Mouse (Mus musculus) hindbrain, embryonic 14.5 days (tissue): ENCODE measurements around the gene Rgs3. TPM values are rescaled to one million over a fixed set of nuclear protein-coding genes. Genes with fewer than 3 reads are reported as not detected.

Experiments
- ATAC-seq: fragments of 200-750 bp; cut with Nextera tagmentation; 2 replicates; pipeline ENCODE4 v1.8.0; 2017; ENCODE audit warnings: moderate number of reproducible peaks, mild to moderate bottlenecking, moderate TSS enrichment, moderate library complexity; ENCODE audit not compliant: low FRiP score
- DNase-seq: peaks from one replicate; pipeline ENCODE4 v3.0.0-alpha.2; 2015; ENCODE audit warnings: low spot score
- H3K27ac ChIP-seq: fragments of 300-500 bp; sonication (generic); 2 replicates; pipeline ENCODE4 v1.5.1; 2014; ENCODE audit warnings: mild to moderate bottlenecking, moderate library complexity
- H3K27me3 ChIP-seq: fragments of 300-500 bp; sonication (generic); 2 replicates; pipeline ENCODE4 v1.6.1; 2014; ENCODE audit warnings: mild to moderate bottlenecking, low read length, mixed read lengths; ENCODE audit not compliant: control insufficient read depth, insufficient read depth
- H3K36me3 ChIP-seq: fragments of 300-500 bp; sonication (generic); replicated peaks from 2 replicates; pipeline ENCODE4 v1.6.1; 2014; ENCODE audit not compliant: control insufficient read depth, insufficient read depth
- H3K4me1 ChIP-seq: fragments of 300-500 bp; sonication (generic); replicated peaks from 2 replicates; pipeline ENCODE4 v1.6.1; 2014; ENCODE audit warnings: antibody characterized with exemption, low read length, mixed read lengths; ENCODE audit not compliant: control insufficient read depth, insufficient read depth
- H3K4me2 ChIP-seq: fragments of 300-500 bp; sonication (generic); replicated peaks from 2 replicates; pipeline ENCODE4 v1.6.1; 2014; ENCODE audit warnings: mild to moderate bottlenecking, moderate library complexity
- H3K4me3 ChIP-seq: fragments of 300-500 bp; sonication (generic); replicated peaks from 2 replicates; pipeline ENCODE4 v1.5.1; 2014; ENCODE audit warnings: mild to moderate bottlenecking, low read length
- H3K9ac ChIP-seq: fragments of 300-500 bp; sonication (generic); 2 replicates; pipeline ENCODE4 v1.6.1; 2014
- H3K9me3 ChIP-seq: fragments of 300-500 bp; sonication (generic); 2 replicates; pipeline ENCODE4 v1.6.1; 2016; ENCODE audit warnings: low read length; ENCODE audit not compliant: control insufficient read depth
- WGBS: fragments of 180-500 bp; shearing (Covaris S2); extraction: QIAGEN DNeasy Blood & Tissue Kit; methylation state at CpG from one replicate; pipeline ENCODE4 v1.1.7; 2014; 5-methylcytosine and 5-hydroxymethylcytosine counted together
- polyA plus RNA-seq: library from polyadenylated mRNA; unstranded; fragments of >200 nt; fragmentation: Nextera tagmentation; extraction: Ambion mirVana; gene quantifications from 2 replicates; pipeline ENCODE4 v1.2.1, GENCODE M21; 2014

Rgs3 gene
- polyA plus RNA-seq, 1 experiment from 2014 or later: 42.9 TPM

DNA sequence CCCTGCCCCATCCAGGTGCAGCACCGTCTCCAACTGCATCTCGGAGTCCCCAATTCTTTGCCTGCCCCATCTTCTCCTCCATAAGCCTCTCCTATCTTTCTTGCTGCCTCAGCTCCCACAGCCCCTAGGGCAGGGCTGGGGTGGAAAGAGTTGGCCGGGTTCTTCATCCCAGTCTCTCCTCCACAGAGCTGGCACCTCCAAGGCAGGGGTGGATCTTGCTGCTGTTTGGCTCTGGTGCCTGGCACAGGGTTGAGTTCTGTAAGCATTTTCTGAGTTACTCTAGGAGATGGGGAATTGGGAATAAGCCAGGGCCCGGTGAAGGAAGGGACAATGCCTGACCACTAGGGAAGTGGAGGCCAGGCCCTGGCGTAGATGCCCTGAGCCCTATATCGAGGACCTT lies 123.5 kb downstream of the Rgs3 start:
- 87% methylated on average over 6 of the region's 6 CpGs for WGBS
- H3K27me3 ChIP-seq: no peaks in the 10 kb centered on the region
- ATAC-seq: no peak
- no peaks in the 10 kb centered on the region for H3K9me3 ChIP-seq
- no peak overlapping the region for H3K4me2 ChIP-seq
- no peak overlapping the region for H3K4me3 ChIP-seq
- peaks cover 17% of the 10 kb centered on the region; the same call in 1 of the 2 replicates for H3K4me1 ChIP-seq
- H3K36me3 ChIP-seq: 0 out of 2 replicates have a peak, but pooled peaks cover 2% of the 10 kb centered on the region
- H3K27ac ChIP-seq: no peak overlapping the region
- no peak for DNase-seq
- H3K9ac ChIP-seq: no peak overlapping the region

DNA sequence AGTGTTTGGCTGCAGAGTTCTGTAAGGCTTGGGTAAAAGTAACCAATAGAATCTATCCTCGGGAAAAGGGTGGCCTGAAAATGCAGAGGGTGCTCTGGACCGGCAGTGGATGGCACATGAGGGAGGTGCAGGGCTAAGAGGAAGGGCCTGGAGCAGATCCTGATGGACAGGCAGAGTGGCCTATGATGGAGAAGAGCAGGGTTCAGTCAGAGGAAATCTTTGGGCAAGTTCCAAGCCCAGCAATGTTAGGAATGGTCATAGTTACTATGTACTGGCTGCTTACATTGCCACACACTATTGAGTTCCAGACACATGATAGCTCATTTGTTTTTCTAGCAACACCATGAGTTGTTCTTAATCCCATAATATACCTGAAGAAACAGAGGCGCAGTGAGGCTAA lies 124.7 kb downstream of the Rgs3 start:
- 82% methylated on average over 3 of the region's 3 CpGs for WGBS
- H3K4me1 ChIP-seq: peaks cover 10% of the 10 kb centered on the region; the same call in 1 of the 2 replicates

DNA sequence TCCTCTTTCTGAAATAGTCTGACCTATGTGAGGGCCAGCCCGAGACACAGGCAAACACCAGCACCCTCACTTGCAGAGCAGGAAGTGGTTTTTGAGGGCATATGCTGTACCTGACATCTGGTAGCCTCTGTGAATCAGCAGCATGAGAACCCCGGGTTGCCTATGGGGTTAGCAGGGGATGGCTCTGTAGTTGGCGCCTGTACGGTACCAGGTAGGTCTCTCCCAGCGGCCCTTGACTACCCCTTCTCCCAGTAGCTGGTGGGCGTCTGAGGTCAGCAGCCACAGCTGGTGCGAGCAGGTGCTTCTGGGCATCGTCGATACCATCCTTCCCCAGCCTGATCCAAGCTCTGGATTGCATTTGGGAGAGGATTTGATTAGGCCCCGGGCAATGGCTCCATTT lies 125.6 kb downstream of the Rgs3 start:
- H3K9ac ChIP-seq: no peak overlapping the region
- ATAC-seq (no peak), DNase-seq (no peak)
- no peaks in the 10 kb centered on the region for H3K27me3 ChIP-seq
- 76% methylated on average over 10 of the region's 10 CpGs for WGBS
- peaks cover 6% of the 10 kb centered on the region; the same call in 1 of the 2 replicates for H3K36me3 ChIP-seq
- H3K4me3 ChIP-seq: no peak overlapping the region
- H3K27ac ChIP-seq: no peak overlapping the region
- peaks cover 10% of the 10 kb centered on the region; the same call in 1 of the 2 replicates for H3K4me1 ChIP-seq
- no peak overlapping the region for H3K4me2 ChIP-seq
- H3K9me3 ChIP-seq: no peaks in the 10 kb centered on the region

More for the DNA sequence above, 124.7 kb downstream of the Rgs3 start:
- Histone ChIP-seq H3K9me3 (no peaks in the 10 kb centered on the region), H3K4me3 (no peak overlapping the region), H3K4me2 (no peak overlapping the region), H3K27me3 (no peaks in the 10 kb centered on the region), H3K9ac (no peak overlapping the region), H3K36me3 (0 out of 2 replicates have a peak, but pooled peaks cover 6% of the 10 kb centered on the region), H3K27ac (no peak overlapping the region)
- DNase-seq (no peak), ATAC-seq (no peak)

DNA sequence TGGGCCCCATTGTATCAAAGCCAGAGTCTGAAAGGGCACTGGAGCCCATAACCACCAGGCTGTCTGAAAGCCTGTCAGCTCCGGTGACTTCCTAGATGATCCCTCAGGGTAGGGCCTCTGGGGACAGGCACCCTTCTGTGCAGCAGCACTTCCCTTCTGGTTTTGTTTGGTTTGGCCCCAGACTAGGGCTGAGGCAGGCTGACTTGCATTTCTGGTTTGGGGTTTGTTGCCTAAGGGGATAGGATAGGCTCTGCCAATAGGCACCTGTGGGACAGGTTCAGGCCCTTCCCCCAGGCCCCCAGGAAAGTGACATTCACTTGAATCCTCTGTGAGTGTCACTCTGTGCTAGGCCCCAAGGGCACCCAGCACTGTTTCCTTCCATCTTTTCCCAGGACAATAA lies 127.1 kb downstream of the Rgs3 start:
- Histone ChIP-seq H3K9me3 (no peaks in the 10 kb centered on the region), H3K4me2 (no peak overlapping the region), H3K27me3 (no peaks in the 10 kb centered on the region), H3K4me1 (peaks cover 10% of the 10 kb centered on the region; the same call in 1 of the 2 replicates), H3K36me3 (peaks cover 21% of the 10 kb centered on the region), H3K27ac (no peak overlapping the region), H3K4me3 (no peak overlapping the region), H3K9ac (no peak overlapping the region)
- 30% methylated on average over 1 of the region's 1 CpGs for WGBS
- DNase-seq (no peak), ATAC-seq (no peak)

DNA sequence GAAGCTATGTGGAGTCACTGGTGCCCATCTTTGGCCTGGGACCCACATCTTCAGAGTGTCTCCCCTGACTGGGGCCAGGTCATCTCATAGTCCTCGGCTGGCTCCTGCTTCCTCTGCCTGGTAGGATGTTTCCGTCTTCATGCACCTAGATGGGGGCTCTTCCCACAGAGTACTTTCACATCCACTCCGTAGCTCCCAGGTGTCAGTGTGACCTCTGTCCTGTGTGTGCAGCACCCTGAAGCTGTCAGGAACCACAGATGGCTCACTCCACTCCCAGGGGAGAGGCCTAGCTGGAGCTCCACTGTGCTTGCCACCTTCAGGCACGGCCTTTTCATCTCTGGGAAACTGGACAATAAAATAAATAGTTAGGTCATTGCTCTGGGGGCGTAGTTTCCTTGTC lies 128.5 kb downstream of the Rgs3 start:
- ATAC-seq (no peak), DNase-seq (no peak)
- peaks cover 34% of the 10 kb centered on the region for H3K36me3 ChIP-seq
- no peaks in the 10 kb centered on the region for H3K9me3 ChIP-seq
- no peak overlapping the region for H3K9ac ChIP-seq
- H3K27me3 ChIP-seq: no peaks in the 10 kb centered on the region
- peaks cover 10% of the 10 kb centered on the region; the same call in 1 of the 2 replicates for H3K4me1 ChIP-seq
- no peak overlapping the region for H3K4me2 ChIP-seq
- WGBS: 72% methylated on average over 5 of the region's 5 CpGs
- no peak overlapping the region for H3K27ac ChIP-seq
- H3K4me3 ChIP-seq: no peak overlapping the region

DNA sequence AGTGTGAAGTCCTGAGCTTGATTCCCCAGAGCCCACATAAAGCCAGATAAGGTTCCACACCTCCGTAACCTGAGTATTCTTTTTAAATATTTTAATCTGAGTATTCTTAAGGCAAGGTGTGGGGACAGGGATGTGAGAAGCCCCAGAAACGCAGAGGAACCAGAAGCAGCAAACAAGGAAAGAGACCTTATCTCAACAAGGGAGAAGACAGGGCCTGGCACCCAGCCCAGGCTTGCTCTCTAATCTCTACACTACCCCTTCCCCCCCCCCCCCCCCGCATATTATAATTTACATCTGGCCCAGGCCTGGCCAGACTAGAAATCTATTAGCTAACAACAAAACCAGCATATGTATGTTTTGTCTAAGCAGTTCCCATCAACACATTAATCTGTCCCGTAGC lies 131.3 kb downstream of the Rgs3 start:
- Histone ChIP-seq H3K4me3 (no peak overlapping the region), H3K36me3 (peaks cover 40% of the 10 kb centered on the region), H3K4me2 (no peak overlapping the region), H3K4me1 (no peaks in the 10 kb centered on the region), H3K9ac (no peak overlapping the region), H3K9me3 (no peaks in the 10 kb centered on the region), H3K27me3 (no peaks in the 10 kb centered on the region), H3K27ac (no peak overlapping the region)
- no peak for ATAC-seq
- no peak for DNase-seq
- 78% methylated on average over 3 of the region's 4 CpGs for WGBS

DNA sequence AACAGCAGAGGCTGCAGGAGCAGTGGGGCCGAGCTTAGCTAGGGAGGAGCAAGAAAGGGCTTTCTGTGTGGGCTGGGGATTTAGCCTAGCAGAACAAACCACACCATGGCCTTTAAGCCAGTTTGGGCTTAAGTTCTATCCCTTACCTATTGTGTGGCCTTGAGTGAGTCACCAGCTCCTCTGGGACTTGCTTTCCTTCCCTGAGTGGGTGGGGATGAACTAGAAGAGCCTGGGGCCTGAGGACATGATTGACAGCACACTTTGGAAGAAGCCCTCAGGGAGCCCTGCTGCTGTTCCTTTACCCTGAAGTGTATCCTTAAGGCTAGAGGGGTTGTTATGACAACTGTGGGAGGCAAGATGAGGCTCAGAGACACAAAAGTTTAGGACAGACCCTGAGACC lies 132.0 kb downstream of the Rgs3 start:
- no peak for ATAC-seq
- Histone ChIP-seq H3K36me3 (peaks cover 40% of the 10 kb centered on the region), H3K9me3 (no peaks in the 10 kb centered on the region), H3K4me3 (no peak overlapping the region), H3K27ac (no peak overlapping the region), H3K9ac (no peak overlapping the region), H3K27me3 (no peaks in the 10 kb centered on the region), H3K4me2 (no peak overlapping the region), H3K4me1 (0 out of 2 replicates have a peak, but pooled peaks cover under 1% of the 10 kb centered on the region)
- WGBS: 73% methylated on average over 1 of the region's 1 CpGs
- no peak for DNase-seq

DNA sequence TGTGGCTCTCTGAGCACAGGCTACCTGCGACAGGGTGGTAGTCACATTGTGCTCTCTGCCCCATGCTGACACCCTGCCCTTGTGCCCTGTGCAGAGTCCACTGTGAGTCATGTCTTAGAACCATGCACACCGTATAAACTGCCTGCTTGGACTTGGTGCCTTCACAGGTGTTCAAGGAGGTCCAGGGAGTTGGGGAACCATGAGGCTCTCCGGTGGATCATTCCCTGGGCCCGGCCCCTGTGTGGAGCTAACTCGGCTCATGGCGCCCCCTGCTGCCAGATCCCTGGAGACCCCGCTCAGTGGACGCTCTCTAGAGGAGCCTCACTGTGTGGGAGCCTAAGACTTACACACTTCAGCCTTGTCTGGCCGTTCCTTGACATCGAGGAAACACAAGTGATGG lies 134.2 kb downstream of the Rgs3 start:
- Histone ChIP-seq H3K27me3 (no peaks in the 10 kb centered on the region), H3K4me1 (peaks cover 16% of the 10 kb centered on the region), H3K9me3 (no peaks in the 10 kb centered on the region), H3K27ac (no peak overlapping the region), H3K4me3 (no peak overlapping the region), H3K36me3 (peaks cover 48% of the 10 kb centered on the region), H3K4me2 (no peak overlapping the region), H3K9ac (no peak overlapping the region)
- WGBS: 44% methylated on average over 10 of the region's 10 CpGs
- ATAC-seq (no peak), DNase-seq (no peak)

DNA sequence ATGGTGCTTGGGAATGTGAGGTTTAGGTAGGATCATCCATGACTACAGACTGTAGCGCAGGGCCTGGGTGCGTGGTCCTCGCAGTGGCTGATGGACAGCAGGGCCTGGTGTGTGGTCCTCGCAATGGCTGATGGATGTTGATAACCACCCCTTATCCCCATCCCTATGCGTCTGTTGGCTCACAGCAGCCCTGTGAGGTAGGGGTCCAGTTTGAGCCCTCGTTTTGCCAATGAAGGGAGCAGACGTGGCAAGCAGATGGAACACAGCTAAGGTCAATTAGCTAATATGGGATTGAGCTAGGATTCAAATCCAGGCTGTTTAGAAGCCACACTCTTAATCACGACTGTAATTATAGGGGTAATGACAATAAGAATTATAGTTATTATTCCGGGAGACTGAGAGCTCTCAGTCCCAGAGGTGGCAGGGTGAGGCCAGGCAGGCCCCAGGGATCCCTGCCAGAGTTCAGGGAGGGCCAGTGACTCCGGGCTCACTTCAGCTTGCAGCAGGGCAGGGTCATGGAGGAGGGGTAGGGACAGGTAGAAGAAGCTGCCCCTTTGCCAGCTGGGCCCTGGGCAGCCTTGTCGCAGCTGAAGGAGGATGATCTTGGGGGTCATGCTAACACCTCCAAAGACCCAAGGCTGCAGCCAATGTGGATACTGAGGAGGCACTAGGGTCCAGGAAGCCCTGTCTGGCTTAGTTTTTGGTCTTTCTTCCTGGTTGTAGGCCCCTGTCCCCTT lies 135.2 kb downstream of the Rgs3 start:
- no peak overlapping the region for H3K4me2 ChIP-seq
- WGBS: 65% methylated on average over 11 of the region's 11 CpGs
- H3K4me3 ChIP-seq: no peak overlapping the region
- H3K9me3 ChIP-seq: no peaks in the 10 kb centered on the region
- DNase-seq (no peak), ATAC-seq (no peak)
- H3K27ac ChIP-seq: no peak overlapping the region
- no peak overlapping the region for H3K9ac ChIP-seq
- no peaks in the 10 kb centered on the region for H3K27me3 ChIP-seq
- peaks cover 51% of the 10 kb centered on the region for H3K36me3 ChIP-seq
- peaks cover 26% of the 10 kb centered on the region for H3K4me1 ChIP-seq
